Mouse (Mus musculus) liver, embryonic 16.5 days (tissue): ENCODE data around the gene Ralgapa1. TPM values are rescaled to one million over a fixed set of nuclear protein-coding genes. Genes with fewer than 3 reads are reported as not detected.

Source experiments
- ATAC-seq: fragments of 200-750 bp; cut with Nextera tagmentation; 2 replicates; pipeline ENCODE4 v1.8.0; 2017; ENCODE audit warnings: low read depth, mild to moderate bottlenecking, moderate number of reproducible peaks, moderate library complexity
- H3K27ac ChIP-seq: fragments of 300-500 bp; sonication (generic); 2 replicates; pipeline ENCODE4 v1.5.1; 2014; ENCODE audit warnings: mild to moderate bottlenecking, low read length
- H3K27me3 ChIP-seq: fragments of 300-500 bp; sonication (generic); 2 replicates; pipeline ENCODE4 v1.6.1; 2014; ENCODE audit warnings: low read depth, low read length, mixed read lengths; ENCODE audit not compliant: control insufficient read depth, insufficient read depth
- H3K36me3 ChIP-seq: fragments of 300-500 bp; sonication (generic); 2 replicates; pipeline ENCODE4 v1.6.1; 2014; ENCODE audit warnings: mild to moderate bottlenecking; ENCODE audit not compliant: control insufficient read depth, insufficient read depth
- H3K4me1 ChIP-seq: fragments of 300-500 bp; sonication (generic); 2 replicates; pipeline ENCODE4 v1.6.1; 2014; ENCODE audit warnings: low read depth, low read length, mixed read lengths; ENCODE audit not compliant: control insufficient read depth
- H3K4me2 ChIP-seq: fragments of 300-500 bp; sonication (generic); 2 replicates; pipeline ENCODE4 v1.6.1; 2014; ENCODE audit warnings: low read depth, low read length, mixed read lengths
- H3K4me3 ChIP-seq: fragments of 300-500 bp; sonication (generic); 2 replicates; pipeline ENCODE4 v1.5.1; 2014; ENCODE audit warnings: low read depth, mild to moderate bottlenecking, low read length
- H3K9ac ChIP-seq: fragments of 300-500 bp; sonication (generic); 2 replicates; pipeline ENCODE4 v1.6.1; 2014; ENCODE audit warnings: low read depth, low read length
- H3K9me3 ChIP-seq: fragments of 300-500 bp; sonication (generic); replicated peaks from 2 replicates; pipeline ENCODE4 v1.6.1; 2016; ENCODE audit warnings: low read length; ENCODE audit not compliant: control insufficient read depth
- WGBS: fragments of 180-500 bp; shearing (Covaris S2); extraction: QIAGEN DNeasy Blood & Tissue Kit; methylation state at CpG from one replicate; pipeline ENCODE4 v1.1.7; 2014; ENCODE audit not compliant: insufficient replicate concordance; 5-methylcytosine and 5-hydroxymethylcytosine counted together
- polyA plus RNA-seq: library from polyadenylated mRNA; unstranded; fragments of >200 nt; fragmentation: Nextera tagmentation; extraction: Ambion mirVana; gene quantifications from 2 replicates; pipeline ENCODE4 v1.2.1, GENCODE M21; 2015

The Ralgapa1 gene
- 3.2 TPM in 2 replicates for polyA plus RNA-seq

DNA sequence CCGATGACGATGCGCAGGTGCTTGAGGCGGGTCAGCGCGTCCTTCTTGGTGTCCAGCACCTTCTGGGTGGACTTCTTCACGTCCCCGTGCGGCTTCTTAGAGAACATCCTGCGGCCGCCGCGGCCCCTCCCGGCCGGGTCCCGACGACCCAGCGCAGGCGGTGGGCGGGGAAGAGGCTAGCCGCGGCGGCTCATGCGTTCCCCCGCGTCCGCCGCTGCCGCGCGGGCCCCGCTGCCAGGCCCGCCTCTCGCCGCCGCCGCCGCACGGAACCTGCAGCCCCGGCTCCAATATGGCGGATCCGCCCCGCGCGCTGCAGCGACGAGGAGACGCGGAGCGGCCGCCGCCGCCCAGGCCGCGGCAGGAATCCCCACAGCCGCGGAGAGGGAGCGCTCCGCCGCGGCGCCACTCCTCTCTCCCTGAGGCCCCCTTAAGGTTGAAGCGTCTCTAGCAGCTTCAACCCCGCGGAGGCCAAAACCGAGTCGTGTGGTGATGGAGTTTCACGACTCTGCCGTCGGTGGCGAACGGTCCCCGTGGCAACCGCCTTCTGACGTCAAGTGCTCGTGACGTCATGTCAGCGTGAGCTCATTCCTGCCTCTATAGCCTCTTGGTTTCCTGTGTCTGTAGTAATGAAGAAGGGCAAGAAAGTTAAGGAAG, at the start of gene Ralgapa1:
Gene Ralgapa1 (minus strand): TSS at position 507 of the 654 bp plus-strand sequence.
- peak within 1 kb of the TSS; percentile 87 for H3K27ac ChIP-seq
- peaks cover 6% of the 10 kb centered on the region for H3K4me1 ChIP-seq
- peak within 1 kb of the TSS; percentile 74 for H3K4me3 ChIP-seq
- peak within 1 kb of the TSS; percentile 90 for H3K4me2 ChIP-seq
- H3K36me3 ChIP-seq, result no peaks in the 10 kb centered on the region
- WGBS, result under 1% methylated on average over 66 of the region's 78 CpGs
- peaks cover 3% of the 10 kb centered on the region; the same call in 1 of the 2 replicates for H3K9me3 ChIP-seq
- H3K9ac ChIP-seq, result peak within 1 kb of the TSS; percentile 89
- no peaks in the 10 kb centered on the region for H3K27me3 ChIP-seq
- peak; percentile 87 for ATAC-seq

DNA sequence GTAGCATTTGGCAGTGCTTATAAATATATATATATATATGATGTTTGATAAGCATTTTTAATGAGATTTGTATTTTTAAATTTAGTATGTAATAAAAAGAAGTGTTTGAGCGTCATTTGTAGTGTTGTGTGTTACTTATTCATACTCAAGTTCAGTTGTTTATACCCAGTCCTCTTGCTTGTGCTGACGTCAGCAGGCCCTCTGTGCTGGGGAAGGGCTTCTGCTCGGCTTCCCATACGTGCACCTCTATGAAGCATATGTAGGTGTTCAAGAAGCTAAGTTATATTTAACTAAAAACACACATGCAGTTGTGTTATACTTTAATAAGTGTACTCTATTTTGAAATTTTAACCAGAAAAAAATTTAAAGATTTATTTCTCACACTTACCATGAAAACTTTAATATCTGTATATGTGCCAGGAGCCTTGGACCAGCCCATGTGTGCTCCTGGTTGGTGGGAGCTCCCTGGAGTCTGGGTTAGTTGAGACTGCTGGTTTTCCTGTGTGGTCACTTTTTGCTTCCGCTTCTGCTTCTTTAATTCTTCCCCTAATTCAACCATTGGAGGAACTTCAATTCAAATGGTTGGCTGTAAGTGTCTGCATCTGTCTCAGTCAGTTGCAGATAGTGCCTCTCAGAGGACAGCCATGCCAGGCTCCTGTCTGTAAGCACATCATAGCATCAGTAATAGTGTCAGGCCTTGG, 48.8 kb upstream of the Ralgapa1 start:
- Histone ChIP-seq H3K27ac (no peak overlapping the region), H3K4me2 (no peak overlapping the region), H3K9ac (no peak overlapping the region), H3K36me3 (peaks cover 17% of the 10 kb centered on the region; the same call in 1 of the 2 replicates), H3K4me3 (no peak overlapping the region), H3K27me3 (no peaks in the 10 kb centered on the region), H3K4me1 (no peaks in the 10 kb centered on the region), H3K9me3 (no peaks in the 10 kb centered on the region)
- WGBS, result 51% methylated on average over 5 of the region's 5 CpGs
- ATAC-seq, result no peak

DNA sequence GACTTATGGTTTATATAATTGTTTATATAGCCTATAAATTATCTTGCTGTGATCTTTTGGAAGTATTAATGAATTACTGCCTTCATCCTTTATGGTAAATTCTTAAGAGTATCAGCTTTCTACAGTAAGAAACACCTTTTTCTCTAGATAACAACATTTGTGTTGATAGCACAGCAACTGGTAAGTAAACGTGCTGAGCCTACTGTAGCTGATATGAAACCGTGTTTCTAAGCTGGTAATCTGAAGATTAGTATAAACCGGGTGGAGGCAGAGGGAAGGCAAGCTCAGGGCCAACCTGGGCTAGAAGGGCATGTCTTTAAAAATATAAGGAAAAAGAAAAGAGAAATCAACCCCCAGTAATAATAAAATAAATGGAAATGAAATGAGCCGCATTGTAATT, 46.8 kb upstream of the Ralgapa1 start:
- H3K27me3 ChIP-seq, result no peaks in the 10 kb centered on the region
- no peak overlapping the region for H3K4me3 ChIP-seq
- H3K9me3 ChIP-seq, result no peaks in the 10 kb centered on the region
- no peak overlapping the region for H3K27ac ChIP-seq
- ATAC-seq, result peak; percentile 50; the same call in 1 of the 2 replicates
- H3K4me1 ChIP-seq, result no peaks in the 10 kb centered on the region
- no peak overlapping the region for H3K9ac ChIP-seq
- H3K4me2 ChIP-seq, result no peak overlapping the region
- 36% methylated on average over 4 of the region's 4 CpGs for WGBS
- H3K36me3 ChIP-seq, result peaks cover 17% of the 10 kb centered on the region; the same call in 1 of the 2 replicates

DNA sequence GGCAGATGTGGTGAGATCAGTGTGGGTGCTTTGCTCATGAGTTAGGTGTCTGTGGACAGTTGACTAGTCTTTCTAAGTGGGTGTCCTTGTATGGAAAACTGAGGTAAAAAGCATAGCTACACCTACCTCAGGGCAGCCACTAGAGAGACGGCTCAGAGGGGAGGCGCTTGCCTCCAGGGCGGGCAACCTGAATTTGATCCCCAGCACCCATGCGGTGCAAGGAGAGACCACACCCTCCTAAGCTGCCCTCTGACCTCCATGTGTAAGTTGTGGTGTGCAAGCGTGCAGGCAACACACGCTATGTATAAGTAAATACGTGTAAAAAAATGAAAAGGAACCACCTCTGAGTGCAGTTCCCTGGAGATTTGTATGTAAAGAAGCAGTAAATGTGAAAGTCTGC, 39.7 kb upstream of the Ralgapa1 start:
- no peak overlapping the region for H3K4me2 ChIP-seq
- no peak overlapping the region for H3K4me3 ChIP-seq
- H3K9ac ChIP-seq, result no peak overlapping the region
- 73% methylated on average over 7 of the region's 7 CpGs for WGBS
- H3K9me3 ChIP-seq, result peaks cover 5% of the 10 kb centered on the region
- H3K27me3 ChIP-seq, result no peaks in the 10 kb centered on the region
- peaks cover 13% of the 10 kb centered on the region for H3K36me3 ChIP-seq
- H3K4me1 ChIP-seq, result peaks cover 11% of the 10 kb centered on the region
- H3K27ac ChIP-seq, result no peak overlapping the region
- ATAC-seq, result no peak

DNA sequence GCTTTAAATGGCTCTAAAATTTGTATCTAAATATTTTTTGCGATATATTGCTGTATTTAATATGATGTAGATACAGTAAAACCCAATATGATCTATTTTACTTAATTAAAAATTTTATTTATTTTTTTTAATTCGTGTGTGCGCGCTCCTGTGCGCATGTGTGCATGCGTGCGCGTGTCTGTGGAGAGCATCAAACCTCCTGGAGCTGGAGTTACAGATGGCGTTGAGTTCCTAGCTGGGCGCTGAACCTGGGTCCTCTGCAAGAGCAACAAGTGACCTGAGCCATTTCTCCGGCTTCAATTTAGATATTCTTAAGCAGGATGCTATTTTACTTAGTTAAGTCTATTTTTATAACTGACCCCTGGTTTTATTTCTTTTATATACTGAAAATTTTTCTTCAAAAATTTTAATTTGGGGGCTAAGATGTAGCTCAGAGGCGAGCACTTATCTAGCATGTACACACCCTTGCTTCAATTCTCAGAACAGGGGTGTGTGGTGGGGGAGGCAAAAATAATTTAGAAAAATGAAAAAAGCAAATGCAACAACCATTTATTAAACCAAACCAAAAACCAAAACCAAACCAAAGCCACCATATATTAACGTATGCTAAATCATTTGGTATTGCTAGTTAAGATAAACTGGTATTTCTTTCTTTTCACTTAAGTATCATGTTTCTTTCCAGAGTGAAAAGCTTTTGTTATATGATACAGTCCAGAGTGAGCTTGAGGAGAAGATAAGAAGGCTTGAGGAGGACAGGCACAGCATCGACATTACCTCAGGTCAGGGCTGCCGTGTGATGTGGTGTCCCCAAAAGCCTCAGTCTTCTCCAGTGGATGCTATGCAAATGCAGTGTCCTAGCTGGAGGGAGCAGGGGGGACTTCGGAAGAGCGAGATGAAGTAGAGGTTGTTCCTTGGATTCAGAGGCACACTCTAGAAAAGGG, 38.7 kb upstream of the Ralgapa1 start:
- H3K9me3 ChIP-seq, result peaks cover 5% of the 10 kb centered on the region
- ATAC-seq, result peak; percentile 79
- no peak overlapping the region for H3K4me3 ChIP-seq
- peak overlapping the region; percentile 64 for H3K27ac ChIP-seq
- WGBS, result 68% methylated on average over 17 of the region's 17 CpGs
- H3K4me2 ChIP-seq, result peak overlapping the region; percentile 17
- peaks cover 14% of the 10 kb centered on the region for H3K36me3 ChIP-seq
- no peak overlapping the region for H3K9ac ChIP-seq
- no peaks in the 10 kb centered on the region for H3K27me3 ChIP-seq
- H3K4me1 ChIP-seq, result peaks cover 11% of the 10 kb centered on the region

DNA sequence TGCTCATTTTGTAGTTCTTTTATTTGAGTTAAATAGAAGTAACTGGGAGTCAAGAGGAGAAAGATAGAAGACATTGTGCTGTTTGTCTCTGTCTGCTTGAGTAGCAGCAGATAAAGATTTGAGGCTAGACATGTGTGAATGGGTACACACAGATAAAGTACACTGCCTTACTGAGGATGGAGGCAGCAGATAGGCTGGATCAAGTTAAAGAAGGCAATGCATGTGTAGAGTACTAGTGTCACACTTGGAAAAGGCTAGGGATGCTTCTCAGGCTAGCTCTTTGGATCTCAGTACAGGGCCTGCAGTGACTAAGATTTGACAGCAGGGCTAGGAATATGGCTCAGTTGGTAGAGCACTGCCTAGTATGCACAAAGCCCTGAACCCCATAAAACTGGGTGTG, 29.7 kb upstream of the Ralgapa1 start:
- Histone ChIP-seq H3K9ac (no peak overlapping the region), H3K27ac (0 out of 2 replicates have a peak overlapping the region, but pooled peaks have one; percentile 25)
- ATAC-seq, result peak; percentile 94

DNA sequence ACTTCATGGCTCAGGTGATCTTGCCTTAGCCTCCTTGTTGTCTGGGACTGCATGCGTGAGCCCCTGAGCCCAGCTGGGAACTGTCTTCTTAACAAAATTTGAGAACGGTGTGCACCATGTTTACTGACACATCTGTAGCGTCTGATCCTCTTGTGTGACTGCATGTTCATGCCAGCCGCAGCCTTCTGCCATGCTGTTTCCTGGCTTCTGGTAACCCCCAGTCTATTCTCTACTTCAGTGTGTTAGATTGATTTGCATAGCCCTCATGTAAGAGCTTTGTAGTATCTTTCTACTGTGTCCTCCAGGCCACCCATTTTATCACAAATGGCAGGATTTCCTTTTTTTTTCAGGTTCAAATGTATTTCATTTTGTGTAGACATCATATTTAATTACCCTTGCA, 26.9 kb upstream of the Ralgapa1 start:
- Histone ChIP-seq H3K27me3 (no peaks in the 10 kb centered on the region), H3K4me3 (no peak overlapping the region), H3K9ac (no peak overlapping the region), H3K4me2 (no peak overlapping the region), H3K9me3 (peaks cover 3% of the 10 kb centered on the region; the same call in 1 of the 2 replicates), H3K36me3 (peaks cover 16% of the 10 kb centered on the region), H3K27ac (no peak overlapping the region), H3K4me1 (peaks cover 11% of the 10 kb centered on the region)
- no peak for ATAC-seq
- WGBS, result 85% methylated on average over 4 of the region's 4 CpGs

More for the DNA sequence above, 29.7 kb upstream of the Ralgapa1 start:
- H3K4me1 ChIP-seq, result peaks cover 11% of the 10 kb centered on the region
- no peak overlapping the region for H3K4me3 ChIP-seq
- H3K9me3 ChIP-seq, result peaks cover 3% of the 10 kb centered on the region; the same call in 1 of the 2 replicates
- no peak overlapping the region for H3K4me2 ChIP-seq
- no peaks in the 10 kb centered on the region for H3K27me3 ChIP-seq
- H3K36me3 ChIP-seq, result peaks cover 11% of the 10 kb centered on the region

DNA sequence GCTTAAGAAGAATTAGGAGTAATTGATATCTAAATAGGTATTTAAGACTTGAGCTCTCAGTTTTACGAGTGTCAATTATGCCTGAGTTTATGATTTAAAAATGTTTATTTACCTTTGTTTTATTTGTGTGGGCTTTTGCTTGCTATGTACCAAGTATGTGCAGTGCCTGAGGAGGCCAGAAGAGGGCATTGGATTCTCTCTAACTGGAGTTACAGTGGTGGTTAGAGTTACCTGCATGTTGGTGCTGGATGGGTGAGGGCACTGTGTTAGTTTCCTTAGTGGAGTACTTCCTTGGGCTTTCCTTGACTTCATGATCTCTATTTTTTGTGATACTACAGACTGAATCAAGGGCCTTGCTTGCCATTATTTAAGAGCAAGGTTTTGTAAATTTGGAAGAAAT, 25.8 kb upstream of the Ralgapa1 start:
- Histone ChIP-seq H3K36me3 (peaks cover 16% of the 10 kb centered on the region), H3K4me2 (no peak overlapping the region), H3K27me3 (no peaks in the 10 kb centered on the region), H3K9ac (no peak overlapping the region), H3K4me1 (peaks cover 11% of the 10 kb centered on the region), H3K27ac (no peak overlapping the region), H3K4me3 (no peak overlapping the region), H3K9me3 (peaks cover 3% of the 10 kb centered on the region; the same call in 1 of the 2 replicates)
- ATAC-seq, result no peak
- 42% methylated on average over 1 of the region's 1 CpGs for WGBS
